ENCODE assay signal across 23 mouse cellular contexts in the genomic region with DNA sequence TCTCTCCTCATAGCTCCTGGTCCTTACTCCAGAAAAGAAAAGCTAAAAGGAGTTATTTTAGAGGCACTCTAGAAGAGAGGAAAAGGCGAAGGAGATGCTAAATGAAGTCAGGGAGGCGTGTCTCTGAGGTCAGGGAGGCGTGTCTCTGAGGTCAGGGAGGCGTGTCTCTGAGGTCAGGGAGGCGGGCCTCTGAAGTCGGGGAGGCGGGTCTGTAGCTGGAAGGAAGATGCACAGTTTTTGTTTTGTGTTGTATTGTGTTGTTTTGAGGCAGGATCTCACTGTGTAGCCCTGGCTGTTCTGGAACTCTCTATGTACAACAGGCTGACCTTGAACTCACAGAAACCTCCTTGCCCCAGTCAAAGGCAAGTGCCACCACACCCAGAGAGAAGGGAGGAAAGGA. TPM values are rescaled to one million over a fixed set of nuclear protein-coding genes. Genes with fewer than 3 reads are reported as not detected.
DNase-seq lines count a peak whose midpoint lies in the region; TF ChIP-seq lines count a peak whose summit lies in the region.
"Had no signal": no experiment of that assay in that cellular context is flagged by ENCODE, and none has a peak within 500 bp of the region (broad histone marks: within the 10 kb centered on the region; RNA-seq: fewer than 3 reads in every experiment).

No protein-coding gene starts in this region.

- H3K27me3 ChIP-seq in MEL (ENCODE audit: control insufficient read depth in 1 of 2, insufficient read depth in 2 of 2, low read length in 2 of 2), result peaks cover 2 to 15% of the 10 kb centered on the region in 2 experiments; a peak in 2 of 4 replicates

- no peak for TF ChIP-seq CTCF in layer of hippocampus, adult 2 months (conservative IDR thresholded peaks at IDR 0.05)
- no peak for TF ChIP-seq CTCF in MEL (IDR thresholded peaks at IDR 0.05 in 2 of 3, conservative IDR thresholded peaks at IDR 0.05 in 1 of 3; ENCODE audit: control insufficient read depth in 1 of 3, insufficient read depth in 1 of 3, low read depth in 2 of 3, low read length in 3 of 3, poor library complexity in 1 of 3, severe bottlenecking in 1 of 3)

- no peak for TF ChIP-seq EP300 in MEL (IDR thresholded peaks at IDR 0.05; ENCODE audit: low read depth in 1 of 2, low read length in 2 of 2)

- no peaks in the 10 kb centered on the region for H3K9me3 ChIP-seq in MEL (replicated peaks; ENCODE audit: insufficient read depth, low read length)
- H3K9me3 ChIP-seq: embryonic facial prominence, embryonic 13.5 days; forebrain, embryonic 12.5 days; hindbrain, embryonic 12.5 days; midbrain, embryonic 12.5 days; neural tube, embryonic 12.5 days had no signal

- H3K4me1 ChIP-seq in MEL (ENCODE audit: control insufficient read depth in 1 of 2, insufficient read depth in 2 of 2, low read length in 2 of 2), result peaks cover 2 to 15% of the 10 kb centered on the region in 2 experiments; a peak in 3 of 4 replicates

- TF ChIP-seq POLR2A in MEL (IDR thresholded peaks at IDR 0.05; ENCODE audit: control insufficient read depth in 1 of 2, insufficient read depth in 1 of 2, low read depth in 1 of 2, low read length in 2 of 2, poor library complexity in 1 of 2), result no peak

- H3K79me2 ChIP-seq in MEL (ENCODE audit: control insufficient read depth, insufficient read depth, low read length, poor library complexity), result no peaks in the 10 kb centered on the region

- H3K27ac ChIP-seq in layer of hippocampus, adult 2 months, result peak overlapping the region; percentile 96
- no peak overlapping the region for H3K27ac ChIP-seq in MEL (ENCODE audit: control insufficient read depth, low read depth, low read length)
- H3K27ac ChIP-seq: embryonic facial prominence, embryonic 13.5 days; forebrain, embryonic 12.5 days; gastrocnemius, adult 2 months; hindbrain, embryonic 12.5 days; kidney, postnatal 0 days; macrophage; midbrain, embryonic 12.5 days; neural tube, embryonic 12.5 days had no signal

- no peak for TF ChIP-seq RAD21 in MEL (IDR thresholded peaks at IDR 0.05; ENCODE audit: low read depth, low read length)

- H3K36me3 ChIP-seq in MEL (ENCODE audit: control insufficient read depth in 1 of 2, insufficient read depth in 2 of 2, low read length in 2 of 2), result no peaks in the 10 kb centered on the region
- H3K36me3 ChIP-seq: embryonic facial prominence, embryonic 13.5 days; forebrain, embryonic 12.5 days; G1E; hindbrain, embryonic 12.5 days; midbrain, embryonic 12.5 days; neural tube, embryonic 12.5 days had no signal

- intact Hi-C loops in heart, postnatal 10 days (cut with DNase I), result no loop called here

- no peak overlapping the region for H3K4me3 ChIP-seq in layer of hippocampus, adult 2 months
- no peak overlapping the region for H3K4me3 ChIP-seq in MEL (ENCODE audit: control insufficient read depth in 1 of 2, insufficient read depth in 1 of 2, low read depth in 2 of 2, low read length in 2 of 2)
- H3K4me3 ChIP-seq: embryonic facial prominence, embryonic 13.5 days; erythroblast, embryonic 14.5 days; forebrain, embryonic 12.5 days; gastrocnemius, adult 2 months; hindbrain, embryonic 12.5 days; midbrain, embryonic 12.5 days; neural tube, embryonic 12.5 days had no signal

- no peak for DNase-seq in layer of hippocampus, adult 2 months (ENCODE audit: low spot score in 2 of 2)
- no peak for DNase-seq in layer of hippocampus, adult 9-10 months (ENCODE audit: low spot score)
- peak; percentile 41 to 53 for DNase-seq in B cell, adult 2 months
- DNase-seq in MEL (ENCODE audit: low read depth, low spot score), result peak; percentile 66
- DNase-seq in induced T-regulatory cell, adult 2 months (ENCODE audit: low read depth), result peak; percentile 70
- no peak for DNase-seq in frontal cortex, postnatal 14 days (ENCODE audit: low spot score in 2 of 2)
- DNase-seq in kidney, adult 18-20 months, result no peak
- DNase-seq in heart, postnatal 10 days, result no peak
- DNase-seq: adrenal gland, postnatal 14 days; cerebellum, postnatal 14 days; embryo, embryonic 11 days; gastrocnemius, adult 2 months; kidney, adult 2 months; right cerebral cortex, postnatal 14 days had no signal

- H3K9ac ChIP-seq in MEL (ENCODE audit: control insufficient read depth, low read depth, low read length, poor library complexity, severe bottlenecking), result no peak overlapping the region
- H3K9ac ChIP-seq: embryonic facial prominence, embryonic 13.5 days; forebrain, embryonic 12.5 days; hindbrain, embryonic 12.5 days; midbrain, embryonic 12.5 days; neural tube, embryonic 12.5 days had no signal

TF ChIP-seq in MEL, 35 proteins besides CTCF, POLR2A, EP300 and RAD21:
- TF ChIP-seq SIN3A (IDR thresholded peaks at IDR 0.05; ENCODE audit: low read length) (peak; percentile 27; the same call in 1 of the 2 replicates), ELF1 (IDR thresholded peaks at IDR 0.05; ENCODE audit: low read depth, low read length) (0 out of 2 replicates have a peak, but pooled peaks have one; percentile 6), ETS1 (IDR thresholded peaks at IDR 0.05; ENCODE audit: low read depth, low read length) (no peak)

RNA-seq across cellular contexts. Expression of a gene that starts 4.4 kb away (rescaled TPM):
- total RNA-seq in layer of hippocampus, adult 2 months (2021), result 100 to 1,000 TPM; 104 to 110 TPM
- 0.35 and 0.46 TPM in 2 replicates for total RNA-seq in MEL (2012; rRNA removed)
- polyA plus RNA-seq in MEL (2012; ENCODE audit: insufficient read depth in 1 of 2, insufficient read length in 2 of 2, low read depth in 1 of 2, low replicate concordance in 2 of 2, missing spikeins in 1 of 2), result 1 to 10 TPM in 1 of 2 experiments, not detected in 1; 2.6 TPM
- 10 to 100 TPM; 13.9 to 21.4 TPM for total RNA-seq in heart, postnatal 10 days (2021)
- total RNA-seq: G1E had no signal
- polyA plus RNA-seq: erythroblast, embryonic 14.5 days; G1E had no signal

RNA-seq across cellular contexts. Expression of a gene that starts 6.9 kb away (rescaled TPM):
- total RNA-seq in layer of hippocampus, adult 2 months (2021), result 10 to 100 TPM; 30.7 to 31.4 TPM
- total RNA-seq in MEL (2012; rRNA removed), result 54.2 and 59.5 TPM in 2 replicates
- 10 to 100 TPM in 1 of 2 experiments, not detected in 1; 58.4 TPM for polyA plus RNA-seq in MEL (2012; ENCODE audit: insufficient read depth in 1 of 2, insufficient read length in 2 of 2, low read depth in 1 of 2, low replicate concordance in 2 of 2, missing spikeins in 1 of 2)
- 10 to 100 TPM; 13.9 to 15.6 TPM for total RNA-seq in heart, postnatal 10 days (2021)

RNA-seq across cellular contexts. Expression of a gene that starts 19.3 kb away (rescaled TPM):
- total RNA-seq in layer of hippocampus, adult 2 months (2021), result 10 to 100 TPM; 19.3 to 22.4 TPM
- 22.7 and 33.1 TPM in 2 replicates for total RNA-seq in MEL (2012; rRNA removed)
- 10 to 100 TPM in 1 of 2 experiments, not detected in 1; 23.1 TPM for polyA plus RNA-seq in MEL (2012; ENCODE audit: insufficient read depth in 1 of 2, insufficient read length in 2 of 2, low read depth in 1 of 2, low replicate concordance in 2 of 2, missing spikeins in 1 of 2)
- 1 to 10 TPM; 7.8 to 9.5 TPM for total RNA-seq in heart, postnatal 10 days (2021)

RNA-seq across cellular contexts. Expression of a gene that starts 28.6 kb away (rescaled TPM):
- 1 to 10 TPM; 3.8 to 3.9 TPM for total RNA-seq in layer of hippocampus, adult 2 months (2021)
- 16.7 and 18.8 TPM in 2 replicates for total RNA-seq in MEL (2012; rRNA removed)
- polyA plus RNA-seq in MEL (2012; ENCODE audit: insufficient read depth in 1 of 2, insufficient read length in 2 of 2, low read depth in 1 of 2, low replicate concordance in 2 of 2, missing spikeins in 1 of 2), result 10 to 100 TPM in 1 of 2 experiments, not detected in 1; 18.2 TPM
- 10 to 100 TPM; 36.3 to 48.5 TPM for total RNA-seq in heart, postnatal 10 days (2021)
- polyA plus RNA-seq: macrophage had no signal

Comparison
In these comparisons a context has a peak if more than half of its experiments do, and no peak if none do; other contexts are left out.
1. DNase-seq: peak in B cell, adult 2 months (2 of 2), MEL (single experiment) and induced T-regulatory cell, adult 2 months (single experiment); none in layer of hippocampus, adult 2 months (0 of 2), layer of hippocampus, adult 9-10 months (single experiment), frontal cortex, postnatal 14 days (0 of 2), kidney, adult 18-20 months (single experiment) and heart, postnatal 10 days (0 of 2).
2. RNA of a gene that starts 4.4 kb away (total RNA-seq): 104 to 110 TPM in layer of hippocampus, adult 2 months and 13.9 to 21.4 TPM in heart, postnatal 10 days; 0.35 to 0.46 TPM in MEL; every median in the first group is over 10 times any median in the second.